Mouse (Mus musculus) limb, embryonic 11.5 days (tissue): ENCODE measurements at regions not wholly inside any gene's neighbourhood (a gene's known extent, or its start where the extent isn't known, plus 50 kb on each side); places are given as distances from the start of the nearest gene placed in this dataset.

Experiments used
- ATAC-seq: fragments of 200-750 bp; cut with Nextera tagmentation; 2 replicates; pipeline ENCODE4 v1.8.0; 2017; ENCODE audit warnings: low read depth; ENCODE audit not compliant: insufficient number of reproducible peaks, low FRiP score, low TSS enrichment
- DNase-seq: peaks from one replicate; pipeline ENCODE4 v3.0.0-alpha.2; 2015; ENCODE audit warnings: low spot score
- H3K27ac ChIP-seq: fragments of 300-500 bp; sonication (generic); replicated peaks from 2 replicates; pipeline ENCODE4 v1.5.1; 2014; ENCODE audit warnings: low read depth, mild to moderate bottlenecking, low read length
- H3K27me3 ChIP-seq: fragments of 300-500 bp; sonication (generic); 2 replicates; pipeline ENCODE4 v1.6.1; 2014; ENCODE audit warnings: mild to moderate bottlenecking, low read length, mixed read lengths; ENCODE audit not compliant: control insufficient read depth, insufficient read depth
- H3K36me3 ChIP-seq: fragments of 300-500 bp; sonication (generic); 2 replicates; pipeline ENCODE4 v1.6.1; 2014; ENCODE audit warnings: mild to moderate bottlenecking, low read length, moderate library complexity, mixed read lengths; ENCODE audit not compliant: control insufficient read depth, insufficient read depth
- H3K4me1 ChIP-seq: fragments of 300-500 bp; sonication (generic); 2 replicates; pipeline ENCODE4 v1.6.1; 2014; ENCODE audit warnings: low read length, mixed read lengths; ENCODE audit not compliant: control insufficient read depth, insufficient read depth
- H3K4me2 ChIP-seq: fragments of 300-500 bp; sonication (generic); 2 replicates; pipeline ENCODE4 v1.6.1; 2014; ENCODE audit warnings: low read depth, mild to moderate bottlenecking, moderate library complexity; ENCODE audit not compliant: severe bottlenecking
- H3K4me3 ChIP-seq: fragments of 300-500 bp; sonication (generic); 2 replicates; pipeline ENCODE4 v1.5.1; 2014; ENCODE audit warnings: low read depth, low read length
- H3K9ac ChIP-seq: fragments of 300-500 bp; sonication (generic); 2 replicates; pipeline ENCODE4 v1.6.1; 2014; ENCODE audit warnings: mild to moderate bottlenecking, low read length
- H3K9me3 ChIP-seq: fragments of 300-500 bp; sonication (generic); 2 replicates; pipeline ENCODE4 v1.6.1; 2016; ENCODE audit warnings: low read length; ENCODE audit not compliant: control insufficient read depth
- WGBS: fragments of 180-500 bp; shearing (Covaris S2); extraction: QIAGEN DNeasy Blood & Tissue Kit; methylation state at CpG from one replicate; pipeline ENCODE4 v1.1.7; 2014; 5-methylcytosine and 5-hydroxymethylcytosine counted together

DNA sequence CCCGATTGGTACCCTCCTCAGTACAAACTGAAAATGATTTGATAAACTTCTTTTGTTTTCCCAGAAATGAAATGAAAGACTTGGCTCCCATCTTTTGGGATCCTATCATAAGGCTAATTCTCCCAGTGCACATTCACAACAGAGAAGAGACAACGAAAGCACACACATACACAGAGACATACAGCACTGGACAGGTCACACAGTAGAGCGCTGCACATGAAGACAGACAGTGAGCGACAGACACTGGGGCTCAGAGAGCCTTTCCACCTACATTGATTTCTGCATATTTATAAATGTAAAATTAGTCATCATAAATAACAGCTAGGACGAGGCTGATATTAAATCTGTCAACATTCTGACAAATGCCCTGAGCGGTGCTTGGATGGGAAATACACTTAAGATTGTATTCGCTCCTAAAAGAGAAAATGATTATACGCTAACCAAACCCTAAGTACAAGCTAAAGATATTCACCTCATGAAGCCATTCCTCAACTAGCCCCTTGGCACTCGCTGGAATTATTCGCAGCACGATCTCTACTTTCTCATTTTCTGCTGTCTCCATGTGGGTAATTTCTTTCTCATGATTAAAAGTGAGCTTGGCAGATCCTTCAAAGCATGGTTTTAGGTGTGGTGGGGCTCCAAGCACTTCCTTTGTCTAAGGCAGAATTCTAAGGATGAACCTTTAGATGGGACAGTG lies 647.4 kb downstream of the Nedd1 start:
- no peak overlapping the region for H3K27ac ChIP-seq
- WGBS, result 90% methylated on average over 11 of the region's 11 CpGs

DNA sequence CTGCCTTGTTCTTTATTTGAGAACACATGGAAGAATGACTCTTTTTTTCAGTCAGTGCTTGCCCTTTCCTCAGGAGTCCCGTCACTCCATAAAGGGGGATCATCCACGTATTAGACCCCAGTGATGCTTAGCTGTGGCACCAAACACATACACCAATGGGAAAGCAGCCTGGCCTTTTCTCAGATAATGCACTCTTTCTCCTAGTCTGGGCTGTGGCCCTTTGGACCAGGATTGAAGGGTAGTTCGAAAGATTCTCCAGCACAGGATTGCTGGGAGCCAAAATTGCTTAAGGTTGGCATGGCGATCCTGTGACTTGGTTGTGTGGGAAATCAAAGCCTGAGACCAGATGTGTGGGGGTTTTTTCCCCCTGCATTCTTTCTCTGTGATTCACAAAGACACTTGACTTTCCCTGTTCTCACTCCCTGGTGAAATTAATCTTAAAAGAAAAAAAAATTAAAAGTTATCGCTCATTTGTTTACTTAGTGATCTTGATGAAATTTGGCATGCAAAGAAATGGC lies 648.3 kb downstream of the Nedd1 start:
- H3K4me1 ChIP-seq, result peaks cover 3% of the 10 kb centered on the region; the same call in 1 of the 2 replicates
- ATAC-seq (no peak), DNase-seq (no peak)
- H3K9ac ChIP-seq, result no peak overlapping the region
- H3K36me3 ChIP-seq, result no peaks in the 10 kb centered on the region
- H3K27ac ChIP-seq, result no peak overlapping the region
- 61% methylated on average over 5 of the region's 5 CpGs for WGBS
- H3K4me3 ChIP-seq, result no peak overlapping the region
- H3K27me3 ChIP-seq, result no peaks in the 10 kb centered on the region
- no peaks in the 10 kb centered on the region for H3K9me3 ChIP-seq
- no peak overlapping the region for H3K4me2 ChIP-seq

More for the DNA sequence above, 647.4 kb downstream of the Nedd1 start:
- Histone ChIP-seq H3K4me2 (no peak overlapping the region), H3K9me3 (no peaks in the 10 kb centered on the region), H3K36me3 (no peaks in the 10 kb centered on the region), H3K9ac (no peak overlapping the region), H3K4me1 (peaks cover 3% of the 10 kb centered on the region; the same call in 1 of the 2 replicates), H3K27me3 (no peaks in the 10 kb centered on the region), H3K4me3 (no peak overlapping the region)
- ATAC-seq, result no peak
- no peak for DNase-seq

DNA sequence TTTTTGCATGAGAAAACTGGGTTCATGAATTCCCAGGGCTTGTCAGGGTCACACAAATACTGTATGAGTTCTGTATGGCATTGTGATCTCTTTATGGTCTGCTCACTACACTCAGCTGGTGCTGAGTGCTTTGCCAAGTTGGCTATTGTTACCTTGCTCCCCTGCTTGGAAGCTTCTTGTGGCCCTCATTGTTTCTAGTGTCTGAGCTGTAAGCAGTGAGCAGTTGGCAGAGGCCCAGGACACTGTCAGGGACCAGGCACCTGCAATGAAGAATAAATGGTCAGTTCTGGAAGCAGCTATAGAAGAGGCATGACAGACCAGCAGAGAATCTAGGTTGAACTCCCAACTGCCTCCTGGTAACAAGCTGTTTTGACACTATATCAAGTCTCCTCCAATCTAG lies 677.4 kb downstream of the Nedd1 start:
- Histone ChIP-seq H3K4me3 (no peak overlapping the region), H3K9me3 (no peaks in the 10 kb centered on the region), H3K4me1 (no peaks in the 10 kb centered on the region), H3K36me3 (no peaks in the 10 kb centered on the region), H3K9ac (no peak overlapping the region), H3K27me3 (no peaks in the 10 kb centered on the region), H3K4me2 (no peak overlapping the region), H3K27ac (no peak overlapping the region)
- ATAC-seq (no peak), DNase-seq (no peak)

DNA sequence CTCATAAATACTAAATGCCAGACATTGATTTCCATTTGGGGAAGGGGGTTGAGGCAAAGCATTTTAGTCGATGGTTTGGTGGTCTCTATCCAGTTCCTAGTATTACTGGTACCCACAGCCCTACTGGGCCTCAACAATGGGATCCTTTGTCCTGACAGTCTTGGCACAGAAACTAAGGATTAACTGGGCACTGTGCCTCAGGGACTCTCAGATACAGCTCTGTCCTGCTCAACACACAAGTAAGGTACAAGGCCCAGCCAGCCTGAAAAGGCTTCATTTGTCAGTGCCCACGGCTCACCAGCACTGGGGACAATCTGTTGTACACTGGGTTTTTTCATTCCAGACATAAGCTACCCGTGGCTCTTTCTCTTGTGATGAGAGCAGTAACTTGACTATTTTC lies 686.0 kb downstream of the Nedd1 start:
- Histone ChIP-seq H3K9me3 (no peaks in the 10 kb centered on the region), H3K27ac (no peak overlapping the region), H3K4me3 (no peak overlapping the region), H3K9ac (no peak overlapping the region), H3K27me3 (no peaks in the 10 kb centered on the region), H3K36me3 (no peaks in the 10 kb centered on the region), H3K4me2 (no peak overlapping the region), H3K4me1 (no peaks in the 10 kb centered on the region)
- WGBS, result 74% methylated on average over 3 of the region's 3 CpGs
- no peak for ATAC-seq
- DNase-seq, result no peak

DNA sequence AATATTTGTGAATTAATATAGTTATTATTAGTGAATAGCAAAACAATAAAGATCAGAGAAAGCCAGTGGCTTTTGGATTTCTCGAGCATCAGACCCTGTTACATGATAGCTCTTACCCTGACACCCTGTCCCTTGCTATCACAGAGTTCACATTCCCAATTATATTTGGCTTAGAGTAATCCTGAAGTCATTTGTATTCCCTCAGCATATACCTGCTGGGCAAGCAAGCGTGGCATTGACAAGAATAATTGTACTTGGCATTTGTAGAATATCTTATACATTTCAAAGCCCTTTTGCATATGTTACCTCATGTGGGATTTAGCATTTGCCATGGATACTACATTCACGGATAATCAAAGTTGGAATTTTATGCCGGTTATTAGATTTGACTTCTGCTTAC lies 692.0 kb downstream of the Nedd1 start:
- WGBS, result 86% methylated on average over 4 of the region's 4 CpGs
- H3K4me3 ChIP-seq, result no peak overlapping the region
- ATAC-seq, result no peak

DNA sequence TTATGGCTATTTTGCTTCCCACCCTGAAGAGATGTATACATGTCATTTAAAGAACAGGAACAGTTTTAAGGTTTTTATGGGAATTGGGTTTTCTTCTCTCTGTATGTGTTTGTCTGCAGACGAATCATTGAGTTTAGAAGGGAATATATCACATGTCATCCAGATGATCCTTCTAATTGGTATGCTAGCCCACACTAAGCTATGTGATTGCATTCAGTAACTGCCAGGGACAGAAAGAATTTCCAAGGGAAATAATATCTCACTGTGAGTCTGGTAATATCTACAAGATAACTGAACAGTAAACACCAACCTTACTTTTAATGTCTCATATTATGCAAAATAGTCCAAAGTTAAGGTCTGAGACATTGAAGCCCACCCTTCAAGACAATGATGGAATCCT lies 698.0 kb downstream of the Nedd1 start:
- Histone ChIP-seq H3K4me1 (no peaks in the 10 kb centered on the region), H3K9me3 (no peaks in the 10 kb centered on the region), H3K36me3 (no peaks in the 10 kb centered on the region), H3K27ac (no peak overlapping the region), H3K4me2 (no peak overlapping the region), H3K4me3 (no peak overlapping the region), H3K27me3 (no peaks in the 10 kb centered on the region), H3K9ac (no peak overlapping the region)
- 56% methylated on average over 1 of the region's 1 CpGs for WGBS
- no peak for ATAC-seq
- DNase-seq, result no peak

More for the DNA sequence above, 692.0 kb downstream of the Nedd1 start:
- Histone ChIP-seq H3K27ac (no peak overlapping the region), H3K4me2 (no peak overlapping the region), H3K9me3 (no peaks in the 10 kb centered on the region), H3K36me3 (no peaks in the 10 kb centered on the region), H3K27me3 (no peaks in the 10 kb centered on the region), H3K4me1 (no peaks in the 10 kb centered on the region), H3K9ac (no peak overlapping the region)
- DNase-seq, result no peak

DNA sequence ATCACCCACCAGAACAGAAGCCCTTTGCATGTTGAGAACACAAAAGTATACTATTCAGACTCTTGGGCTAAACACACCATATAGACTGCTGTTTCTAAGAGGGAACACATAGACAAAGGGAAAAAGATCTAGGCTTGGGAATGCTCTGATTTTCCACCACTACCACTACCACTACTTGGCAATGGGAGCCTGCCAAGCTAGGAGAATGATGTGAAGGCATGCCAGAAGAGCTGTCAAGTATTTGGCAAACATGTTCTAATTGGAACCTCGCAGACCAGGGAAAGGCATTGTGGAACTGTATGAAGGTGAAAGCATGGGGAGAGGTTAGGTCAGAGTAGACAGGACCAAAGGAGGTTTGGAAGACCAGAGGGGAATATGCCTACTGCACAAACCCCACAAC lies 701.2 kb downstream of the Nedd1 start:
- 79% methylated on average over 1 of the region's 1 CpGs for WGBS
- H3K36me3 ChIP-seq, result no peaks in the 10 kb centered on the region
- DNase-seq, result no peak
- no peaks in the 10 kb centered on the region for H3K4me1 ChIP-seq
- H3K27me3 ChIP-seq, result no peaks in the 10 kb centered on the region
- no peak for ATAC-seq
- no peaks in the 10 kb centered on the region for H3K9me3 ChIP-seq
- no peak overlapping the region for H3K9ac ChIP-seq
- H3K4me3 ChIP-seq, result no peak overlapping the region
- H3K4me2 ChIP-seq, result no peak overlapping the region
- no peak overlapping the region for H3K27ac ChIP-seq

DNA sequence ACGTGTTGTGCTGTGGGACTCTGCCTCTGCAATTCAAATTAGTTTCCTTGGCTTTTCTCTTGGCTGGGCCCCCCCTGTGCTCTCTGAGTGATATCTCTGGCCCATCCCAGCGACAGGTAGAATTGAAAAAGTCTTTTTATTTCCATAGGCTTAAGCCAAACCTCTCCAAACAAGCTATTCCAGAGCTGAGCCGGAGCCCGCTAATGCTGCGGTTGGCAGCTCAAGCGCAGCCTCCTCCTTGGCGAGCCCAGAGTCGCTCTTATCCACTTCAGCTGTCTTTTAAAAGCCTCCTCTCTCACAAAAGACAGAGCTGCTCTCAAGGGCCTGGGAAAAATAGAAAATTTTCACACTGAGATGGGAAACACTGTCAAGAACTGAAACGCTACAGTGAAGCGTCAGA lies 712.7 kb downstream of the Nedd1 start:
- Histone ChIP-seq H3K9ac (no peak overlapping the region), H3K36me3 (no peaks in the 10 kb centered on the region), H3K27me3 (no peaks in the 10 kb centered on the region), H3K27ac (no peak overlapping the region), H3K9me3 (no peaks in the 10 kb centered on the region), H3K4me2 (no peak overlapping the region), H3K4me1 (no peaks in the 10 kb centered on the region), H3K4me3 (no peak overlapping the region)
- no peak for DNase-seq
- WGBS, result 62% methylated on average over 10 of the region's 10 CpGs
- ATAC-seq, result no peak

DNA sequence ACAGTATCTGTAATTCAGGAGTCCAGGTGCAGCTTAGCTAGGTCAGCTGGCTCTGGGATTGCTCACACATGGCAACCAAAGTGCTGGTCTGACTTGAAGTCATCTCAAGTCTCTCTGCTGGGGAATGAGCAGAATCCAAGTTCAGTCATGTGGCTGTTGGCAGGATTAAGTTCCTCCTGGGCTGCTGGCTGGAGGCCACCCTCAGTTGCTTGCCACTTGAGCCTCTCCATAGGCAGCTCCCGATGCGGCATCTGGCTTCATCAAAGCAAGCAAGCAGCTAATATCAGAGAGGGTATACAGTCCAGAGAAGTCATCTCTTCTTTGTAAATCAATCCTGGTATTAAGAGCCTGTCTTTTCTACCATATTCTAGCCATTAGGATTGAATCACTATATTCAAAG lies 714.3 kb downstream of the Nedd1 start:
- H3K4me3 ChIP-seq, result no peak overlapping the region
- ATAC-seq (no peak), DNase-seq (no peak)
- no peaks in the 10 kb centered on the region for H3K36me3 ChIP-seq
- no peaks in the 10 kb centered on the region for H3K9me3 ChIP-seq
- H3K4me2 ChIP-seq, result no peak overlapping the region
- H3K9ac ChIP-seq, result no peak overlapping the region
- H3K27ac ChIP-seq, result no peak overlapping the region
- H3K27me3 ChIP-seq, result no peaks in the 10 kb centered on the region
- 84% methylated on average over 2 of the region's 2 CpGs for WGBS
- no peaks in the 10 kb centered on the region for H3K4me1 ChIP-seq
